Mouse (Mus musculus) kidney, adult 2 months (tissue): ENCODE data around the gene Gm10722.
"Not testable (repeated sequence)": the region's sequence is repeated elsewhere in the genome, so short reads cannot be mapped to it uniquely, and the experiment has no call there.

ENCODE experiments used
- CTCF ChIP-seq: fragments of 200-500 bp; conservative IDR thresholded peaks from 2 replicates; pipeline ENCODE4 v1.5.1; 2011; ENCODE audit warnings: low read depth, mild to moderate bottlenecking, control low read depth, low read length, moderate library complexity, mixed read lengths; ENCODE audit not compliant: insufficient read depth, insufficient read length
- POLR2A ChIP-seq: fragments of 200-500 bp; IDR thresholded peaks from one replicate; pipeline ENCODE4 v1.6.1; 2011; ENCODE audit warnings: low read depth, low read length, control low read depth

DNA sequence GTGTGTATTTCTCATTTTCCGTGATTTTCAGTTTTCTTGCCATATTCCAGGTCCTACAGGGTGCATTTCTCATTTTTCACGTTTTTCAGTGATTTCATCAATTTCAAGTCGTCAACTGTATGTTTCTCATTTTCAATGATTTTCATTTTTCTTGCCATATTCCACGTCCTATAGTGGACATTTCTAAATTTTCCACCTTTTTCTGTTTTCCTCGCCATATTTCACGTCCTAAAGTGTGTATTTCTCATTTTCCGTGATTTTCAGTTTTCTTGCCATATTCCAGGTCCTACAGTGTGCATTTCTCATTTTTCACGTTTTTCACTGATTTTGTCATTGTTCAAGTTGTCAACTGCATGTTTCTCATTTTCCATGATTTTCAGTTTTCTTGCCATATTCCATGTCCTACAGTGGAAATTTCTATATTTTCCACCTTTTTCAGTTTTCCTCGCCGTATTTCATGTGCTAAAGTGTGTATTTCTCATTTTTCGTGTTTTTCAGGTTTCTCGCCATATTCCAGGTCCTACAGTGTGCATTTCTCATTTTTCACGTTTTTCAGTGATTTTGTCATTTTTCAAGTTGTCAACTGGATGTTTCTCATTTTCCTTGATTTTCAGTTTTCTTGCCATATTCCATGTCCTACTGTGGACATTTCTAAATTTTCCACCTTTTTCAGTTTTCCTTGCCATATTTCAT is 21.7 kb downstream of the Gm10722 start:
- not testable (repeated sequence) for TF ChIP-seq POLR2A, CTCF
